Mouse (Mus musculus) mouse trophoblast stem cell (cell line): ENCODE data around the gene Saa3.
"Not testable (repeated sequence)": the region's sequence is repeated elsewhere in the genome, so short reads cannot be mapped to it uniquely, and the experiment has no call there.

Experiments used
- in situ Hi-C, 2 experiments: fragments of 300-500 bp; cut with MseI, MboI; formaldehyde crosslinking; loops; 2 replicates in 1 of 2; 3 replicates in 1 of 2; pipeline ENCODE4 v1.15.1; 2025

The Saa3 gene

GRCm38 (mm10) chr7:46712250-46712649 is 3.2 kb downstream of the Saa3 start:
- in situ Hi-C loops: loop anchor here in 1 of 2 experiments (5.0 kb wide), 1 partner anchor 60 kb away; no protein-coding TSS in a partner anchor

GRCm38 (mm10) chr7:46710390-46710844 is 5.1 kb downstream of the Saa3 start, which contains the start of gene Saal1:
Saal1 (minus strand) TSS chr7:46710680.
- in situ Hi-C loops: loop anchor here in 1 of 2 experiments (5.0 kb wide), 1 partner anchor 62 kb away; no protein-coding TSS in a partner anchor

GRCm38 (mm10) chr7:46700521-46701025 is 14.9 kb downstream of the Saa3 start:
- in situ Hi-C loops: no loop called here

GRCm38 (mm10) chr7:46696754-46697153 is 18.7 kb downstream of the Saa3 start:
- in situ Hi-C loops: no loop called here

GRCm38 (mm10) chr7:46686827-46687226 is 28.7 kb downstream of the Saa3 start:
- in situ Hi-C loops: no loop called here

GRCm38 (mm10) chr7:46680732-46681131 is 34.8 kb downstream of the Saa3 start:
- in situ Hi-C loops: no loop called here

GRCm38 (mm10) chr7:46679044-46679443 is 36.5 kb downstream of the Saa3 start:
- in situ Hi-C loops: not testable (repeated sequence)

GRCm38 (mm10) chr7:46678417-46678816 is 37.1 kb downstream of the Saa3 start:
- in situ Hi-C loops: no loop called here

GRCm38 (mm10) chr7:46676808-46677360 is 38.6 kb downstream of the Saa3 start:
- in situ Hi-C loops: no loop called here

GRCm38 (mm10) chr7:46675886-46676285 is 39.6 kb downstream of the Saa3 start:
- in situ Hi-C loops: no loop called here

- in situ Hi-C loops: no loop called here
Measured at GRCm38 (mm10) chr7:46675061-46675460, 40.4 kb downstream of the Saa3 start.

GRCm38 (mm10) chr7:46672160-46672672 is 43.3 kb downstream of the Saa3 start, which contains the start of gene Tph1:
Tph1 (minus strand) TSS chr7:46672537.
- in situ Hi-C loops: no loop called here

- in situ Hi-C loops: no loop called here
Measured at GRCm38 (mm10) chr7:46667256-46667655, 48.2 kb downstream of the Saa3 start.

GRCm38 (mm10) chr7:46665236-46665635 is 50.3 kb downstream of the Saa3 start:
- in situ Hi-C loops: no loop called here
